Mouse (Mus musculus) CH12.LX (cell line): ENCODE measurements around the gene Cox6a1. TPM values are rescaled to one million over a fixed set of nuclear protein-coding genes. Genes with fewer than 3 reads are reported as not detected.

ENCODE experiments used
- DNase-seq: peaks from one replicate; pipeline ENCODE4 v3.0.0-alpha.2; 2013; ENCODE audit errors: extremely low read depth
- H3K27ac ChIP-seq: 2 replicates; pipeline ENCODE4 v1.5.1; 2012; ENCODE audit warnings: low read depth, mild to moderate bottlenecking, control low read depth, moderate library complexity; ENCODE audit not compliant: insufficient read depth
- H3K27me3 ChIP-seq: replicated peaks from 2 replicates; pipeline ENCODE3; 2012; ENCODE audit warnings: inconsistent platforms
- H3K36me3 ChIP-seq, 2 experiments: replicated peaks in 1 of 2; 2 replicates each; pipeline versions ENCODE3 to v1.6.1; 2012; ENCODE audit warnings: inconsistent platforms in 1 of 2, low read length in 1 of 2, mild to moderate bottlenecking in 1 of 2, mixed read lengths in 1 of 2, moderate library complexity in 1 of 2; ENCODE audit not compliant: control insufficient read depth in 1 of 2, insufficient read depth in 1 of 2
- H3K4me1 ChIP-seq, 2 experiments: 2 replicates each; pipeline ENCODE4 v1.6.1; 2012; ENCODE audit warnings: inconsistent platforms in 1 of 2, moderate library complexity in 1 of 2; ENCODE audit not compliant: insufficient read depth in 2 of 2, control insufficient read depth in 1 of 2
- H3K4me2 ChIP-seq: 2 replicates; pipeline ENCODE4 v1.6.1; 2012; ENCODE audit warnings: low read depth, mild to moderate bottlenecking, control low read depth; ENCODE audit not compliant: poor library complexity, insufficient read depth, severe bottlenecking
- H3K4me3 ChIP-seq, 3 experiments: fragments of 150-350 bp in 1 of 3; sonication (generic) in 1 of 3; replicated peaks in 1 of 3; 2 replicates each; pipeline versions ENCODE3 to v1.5.1; 2011 to 2012; ENCODE audit warnings: low read depth in 2 of 3, low read length in 2 of 3, mild to moderate bottlenecking in 2 of 3, moderate library complexity in 2 of 3, control low read depth in 1 of 3, improper control_type of control experiment in 1 of 3, inconsistent platforms in 1 of 3, mixed read lengths in 1 of 3; ENCODE audit not compliant: poor library complexity in 1 of 3
- H3K79me2 ChIP-seq: replicated peaks from 2 replicates; pipeline ENCODE4 v1.6.1; 2012; ENCODE audit warnings: mild to moderate bottlenecking, moderate library complexity; ENCODE audit not compliant: control insufficient read depth, poor library complexity, insufficient read depth, severe bottlenecking; ENCODE audit errors: extremely low read depth
- H3K9ac ChIP-seq: 2 replicates; pipeline ENCODE4 v1.6.1; 2012; ENCODE audit warnings: low read depth, mild to moderate bottlenecking, control low read depth, moderate library complexity; ENCODE audit not compliant: insufficient read depth
- H3K9me3 ChIP-seq: replicated peaks from 2 replicates; pipeline ENCODE3; 2012; ENCODE audit warnings: low read length, inconsistent platforms, mixed read lengths
- CHD2 ChIP-seq: IDR thresholded peaks from 2 replicates; pipeline ENCODE4 v1.6.1; 2011; ENCODE audit warnings: low read length, improper control_type of control experiment
- GABPA ChIP-seq: IDR thresholded peaks from 2 replicates; pipeline ENCODE4 v1.6.1; 2012; ENCODE audit warnings: low read depth, low read length, improper control_type of control experiment, inconsistent platforms; ENCODE audit not compliant: insufficient replicate concordance
- HCFC1 ChIP-seq: IDR thresholded peaks from 2 replicates; pipeline ENCODE4 v1.6.1; 2012; ENCODE audit warnings: low read depth, mild to moderate bottlenecking, inconsistent platforms, low read length, improper control_type of control experiment
- MAZ ChIP-seq: IDR thresholded peaks from 2 replicates; pipeline ENCODE4 v1.6.1; 2012; ENCODE audit warnings: low read depth, mild to moderate bottlenecking, inconsistent platforms, low read length, improper control_type of control experiment, moderate library complexity
- POLR2AphosphoS2 ChIP-seq: IDR thresholded peaks from 2 replicates; pipeline ENCODE4 v1.6.1; 2011; ENCODE audit warnings: low read depth, low read length, improper control_type of control experiment
- TCF12 ChIP-seq: IDR thresholded peaks from 2 replicates; pipeline ENCODE4 v1.6.1; 2014; ENCODE audit warnings: low read depth, mild to moderate bottlenecking, inconsistent platforms, low read length, improper control_type of control experiment
- dilution Hi-C: fragments of 300-500 bp; cut with MboI; formaldehyde crosslinking; loops from 2 replicates; pipeline ENCODE4 v1.14.3; 2020; ENCODE audit warnings: low sequenced_read_pairs; ENCODE audit not compliant: extremely low pct_unique_long_range_greater_than_20kb, extremely low pct_ligation_motif_present
- in situ Hi-C: fragments of 300-500 bp; cut with MboI; formaldehyde crosslinking; loops from 3 replicates; pipeline ENCODE4 v1.14.3; 2019; ENCODE audit warnings: low sequenced_read_pairs, low pct_ligation_motif_present, low pct_unique_long_range_greater_than_20kb, mixed read lengths
- polyA plus RNA-seq: library from polyadenylated mRNA; unstranded; fragments of >175 nt; gene quantifications from 2 replicates; pipeline ENCODE4 v1.2.1, GENCODE M21; 2012; ENCODE audit warnings: low read depth; ENCODE audit not compliant: insufficient read length
- total RNA-seq, 2 experiments: library from RNA; depleted of rRNA; stranded (reverse); fragments of 300-350 nt in 1 of 2; fragments of >200 nt in 1 of 2; gene quantifications; 2 replicates each; pipeline ENCODE4 v1.2.3; 2012 to 2014

Cox6a1 gene
- total and polyA plus RNA-seq, 3 experiments: 257 to 673 (median 612) TPM

- DNase-seq: no peak
- no peaks in the 10 kb centered on the region for H3K27me3 ChIP-seq
- H3K4me1 ChIP-seq: peaks cover 0 to 25% of the 10 kb centered on the region in 2 experiments; a peak in 3 of 4 replicates
- dilution Hi-C loops: no loop called here
- TF ChIP-seq POLR2AphosphoS2 (no peak), CHD2 (no peak), MAZ (no peak), HCFC1 (no peak), TCF12 (no peak), GABPA (no peak)
- TF ChIP-seq, all 38 proteins: peak for 0
- in situ Hi-C loops: no loop called here
- Histone ChIP-seq H3K4me2 (no peak overlapping the region), H3K9ac (no peak overlapping the region), H3K4me3 (no peak overlapping the region), H3K79me2 (peaks cover 18% of the 10 kb centered on the region), H3K9me3 (no peaks in the 10 kb centered on the region), H3K36me3 (peaks cover 37 to 75% of the 10 kb centered on the region in 2 experiments), H3K27ac (no peak overlapping the region)
Measured at GRCm38 (mm10) chr5:115296347-115296746, 52.4 kb downstream of the Cox6a1 start.

Other genes with a start within 250 kb of the Cox6a1 start
- 49.2 and 57.8 TPM in 2 replicates for gene Acads, start 229.6 kb downstream of the Cox6a1 start, total RNA-seq (2012; rRNA removed)
- gene Acads, start 229.6 kb downstream of the Cox6a1 start, total RNA-seq (2014; rRNA removed): 43.1 and 46.6 TPM in 2 replicates
- 37.7 and 43.0 TPM in 2 replicates for gene Acads, start 229.6 kb downstream of the Cox6a1 start, polyA plus RNA-seq
- 21.7 and 22.6 TPM in 2 replicates for gene Unc119b, start 214.0 kb downstream of the Cox6a1 start, total RNA-seq (2012; rRNA removed)
- 11.9 and 13.3 TPM in 2 replicates for gene Unc119b, start 214.0 kb downstream of the Cox6a1 start, total RNA-seq (2014; rRNA removed)
- 17.7 and 18.4 TPM in 2 replicates for gene Unc119b, start 214.0 kb downstream of the Cox6a1 start, polyA plus RNA-seq
- 128 and 144 TPM in 2 replicates for gene Mlec, start 190.8 kb downstream of the Cox6a1 start, total RNA-seq (2012; rRNA removed)
- gene Mlec, start 190.8 kb downstream of the Cox6a1 start, total RNA-seq (2014; rRNA removed): 91.6 and 101 TPM in 2 replicates
- 143 and 164 TPM in 2 replicates for gene Mlec, start 190.8 kb downstream of the Cox6a1 start, polyA plus RNA-seq
- 0.71 and 1.7 TPM in 2 replicates for gene Cabp1, start 154.6 kb downstream of the Cox6a1 start, total RNA-seq (2012; rRNA removed)
- gene Cabp1, start 154.6 kb downstream of the Cox6a1 start, total RNA-seq (2014; rRNA removed): 0.38 and 0.59 TPM in 2 replicates
- gene Cabp1, start 154.6 kb downstream of the Cox6a1 start, polyA plus RNA-seq: 1.7 and 1.8 TPM in 2 replicates
- 236 and 301 TPM in 2 replicates for gene Pop5, start 113.1 kb downstream of the Cox6a1 start, total RNA-seq (2012; rRNA removed)
- 156 and 161 TPM in 2 replicates for gene Pop5, start 113.1 kb downstream of the Cox6a1 start, total RNA-seq (2014; rRNA removed)
- 127 and 163 TPM in 2 replicates for gene Pop5, start 113.1 kb downstream of the Cox6a1 start, polyA plus RNA-seq
- 63.6 and 68.5 TPM in 2 replicates for gene Rnf10, start 76.1 kb downstream of the Cox6a1 start, total RNA-seq (2012; rRNA removed)
- 38.5 and 39.9 TPM in 2 replicates for gene Rnf10, start 76.1 kb downstream of the Cox6a1 start, total RNA-seq (2014; rRNA removed)
- 154 and 187 TPM in 2 replicates for gene Rnf10, start 76.1 kb downstream of the Cox6a1 start, polyA plus RNA-seq
- 46.7 and 46.8 TPM in 2 replicates for gene Coq5, start 69.3 kb downstream of the Cox6a1 start, total RNA-seq (2012; rRNA removed)
- gene Coq5, start 69.3 kb downstream of the Cox6a1 start, total RNA-seq (2014; rRNA removed): 41.9 and 46.7 TPM in 2 replicates
- gene Coq5, start 69.3 kb downstream of the Cox6a1 start, polyA plus RNA-seq: 42.3 and 43.9 TPM in 2 replicates
- gene Dynll1, start 48.0 kb downstream of the Cox6a1 start, total RNA-seq (2012; rRNA removed): 312 and 488 TPM in 2 replicates
- gene Dynll1, start 48.0 kb downstream of the Cox6a1 start, total RNA-seq (2014; rRNA removed): 456 and 502 TPM in 2 replicates
- gene Dynll1, start 48.0 kb downstream of the Cox6a1 start, polyA plus RNA-seq: 516 and 646 TPM in 2 replicates
- 73.4 and 82.8 TPM in 2 replicates for gene Srsf9, start 21.8 kb downstream of the Cox6a1 start, total RNA-seq (2012; rRNA removed)
- gene Srsf9, start 21.8 kb downstream of the Cox6a1 start, total RNA-seq (2014; rRNA removed): 117 and 121 TPM in 2 replicates
- 112 and 130 TPM in 2 replicates for gene Srsf9, start 21.8 kb downstream of the Cox6a1 start, polyA plus RNA-seq
- gene Gatc, start 7.8 kb downstream of the Cox6a1 start, total RNA-seq (2012; rRNA removed): 6.2 and 7.3 TPM in 2 replicates
- 11.7 and 14.4 TPM in 2 replicates for gene Gatc, start 7.8 kb downstream of the Cox6a1 start, total RNA-seq (2014; rRNA removed)
- 27.0 and 34.0 TPM in 2 replicates for gene Gatc, start 7.8 kb downstream of the Cox6a1 start, polyA plus RNA-seq
- 33.7 and 36.9 TPM in 2 replicates for gene Triap1, start 7.8 kb downstream of the Cox6a1 start, total RNA-seq (2012; rRNA removed)
- 31.4 and 31.8 TPM in 2 replicates for gene Triap1, start 7.8 kb downstream of the Cox6a1 start, total RNA-seq (2014; rRNA removed)
- 36.1 and 38.2 TPM in 2 replicates for gene Triap1, start 7.8 kb downstream of the Cox6a1 start, polyA plus RNA-seq
- 3.3 and 4.1 TPM in 2 replicates for gene Msi1, start 80.6 kb upstream of the Cox6a1 start, total RNA-seq (2012; rRNA removed)
- 0.66 and 0.82 TPM in 2 replicates for gene Msi1, start 80.6 kb upstream of the Cox6a1 start, total RNA-seq (2014; rRNA removed)
- 4.9 and 5.3 TPM in 2 replicates for gene Msi1, start 80.6 kb upstream of the Cox6a1 start, polyA plus RNA-seq
- gene Pla2g1b, start 117.3 kb upstream of the Cox6a1 start, total RNA-seq (2012; rRNA removed): not detected in 2 replicates
- not detected in 2 replicates for gene Pla2g1b, start 117.3 kb upstream of the Cox6a1 start, total RNA-seq (2014; rRNA removed)
- not detected in 2 replicates for gene Pla2g1b, start 117.3 kb upstream of the Cox6a1 start, polyA plus RNA-seq
- 16.7 and 18.0 TPM in 2 replicates for gene Sirt4, start 135.7 kb upstream of the Cox6a1 start, total RNA-seq (2012; rRNA removed)
- gene Sirt4, start 135.7 kb upstream of the Cox6a1 start, total RNA-seq (2014; rRNA removed): 8.2 and 10.0 TPM in 2 replicates
- gene Sirt4, start 135.7 kb upstream of the Cox6a1 start, polyA plus RNA-seq: 13.3 and 15.3 TPM in 2 replicates
- 21.1 and 22.6 TPM in 2 replicates for gene Pxn, start 157.7 kb upstream of the Cox6a1 start, total RNA-seq (2012; rRNA removed)
- 13.9 and 17.0 TPM in 2 replicates for gene Pxn, start 157.7 kb upstream of the Cox6a1 start, total RNA-seq (2014; rRNA removed)
- 30.0 and 43.4 TPM in 2 replicates for gene Pxn, start 157.7 kb upstream of the Cox6a1 start, polyA plus RNA-seq
- 5,037 and 5,581 TPM in 2 replicates for gene Rplp0, start 210.5 kb upstream of the Cox6a1 start, total RNA-seq (2012; rRNA removed)
- gene Rplp0, start 210.5 kb upstream of the Cox6a1 start, total RNA-seq (2014; rRNA removed): 5,841 and 6,606 TPM in 2 replicates
- 4,313 and 4,800 TPM in 2 replicates for gene Rplp0, start 210.5 kb upstream of the Cox6a1 start, polyA plus RNA-seq
- gene Gcn1l1, start 216.3 kb upstream of the Cox6a1 start, total RNA-seq (2012; rRNA removed): 81.9 and 88.7 TPM in 2 replicates
- gene Gcn1l1, start 216.3 kb upstream of the Cox6a1 start, total RNA-seq (2014; rRNA removed): 17.7 and 18.2 TPM in 2 replicates
- 53.6 and 62.9 TPM in 2 replicates for gene Gcn1l1, start 216.3 kb upstream of the Cox6a1 start, polyA plus RNA-seq